ENCODE assay signal across 12 mouse cellular contexts in the genomic region with DNA sequence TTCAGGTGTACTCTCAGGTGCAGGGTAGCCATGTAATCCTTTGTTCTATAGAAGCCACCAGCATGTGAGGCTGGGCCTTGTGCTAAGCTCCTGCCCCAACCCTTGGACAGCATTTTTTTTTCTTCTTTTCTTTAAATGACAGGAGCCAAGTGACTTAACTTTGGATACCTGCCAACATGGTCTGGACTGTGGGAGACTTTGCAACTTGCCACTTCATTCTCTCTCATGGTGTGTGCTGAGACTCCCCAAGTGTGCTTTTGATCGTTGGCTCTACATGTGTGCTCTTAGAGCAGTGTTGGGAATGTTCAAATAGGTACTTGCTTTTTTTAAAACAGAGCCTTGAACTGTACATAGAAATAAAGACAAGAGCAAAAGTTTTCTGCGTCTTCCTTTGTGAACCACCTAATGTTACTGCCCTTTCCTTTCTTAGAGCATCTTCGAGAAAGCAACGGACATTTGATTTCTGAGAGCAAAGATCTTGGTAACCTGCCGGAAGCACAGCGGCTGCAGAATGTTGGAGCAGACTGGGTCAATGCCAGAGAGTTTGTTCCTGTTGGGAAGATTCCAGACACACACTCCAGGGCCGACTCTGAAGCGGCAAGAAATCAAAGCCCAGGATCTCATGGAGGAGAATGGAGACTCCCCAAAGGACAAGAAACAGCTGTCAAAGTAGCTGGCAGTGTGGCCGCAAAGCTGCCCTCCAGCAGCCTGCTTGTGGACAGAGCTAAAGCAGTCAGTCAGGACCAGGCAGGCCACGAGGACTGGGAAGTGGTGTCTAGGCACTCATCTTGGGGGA. TPM values are rescaled to one million over a fixed set of nuclear protein-coding genes. Genes with fewer than 3 reads are reported as not detected.
DNase-seq lines count a peak whose midpoint lies in the region; ATAC-seq and TF ChIP-seq lines count a peak whose summit lies in the region.
"Had no signal": no experiment of that assay in that cellular context is flagged by ENCODE, and none has a peak within 500 bp of the region (broad histone marks: within the 10 kb centered on the region; RNA-seq: fewer than 3 reads in every experiment).

No protein-coding gene starts in this region.

- peak overlapping the region; percentile 91 for H3K4me2 ChIP-seq in embryonic facial prominence, embryonic 14.5 days (ENCODE audit: low read depth, low read length)
- H3K4me2 ChIP-seq in heart, postnatal 0 days (ENCODE audit: low read depth, low read length): peak overlapping the region; percentile 82
- peak overlapping the region; percentile 83 for H3K4me2 ChIP-seq in liver, postnatal 0 days (ENCODE audit: low read depth, low read length)

- WGBS in embryonic facial prominence, embryonic 14.5 days: 64% methylated on average over 10 of the region's 10 CpGs
- 86% methylated on average over 10 of the region's 10 CpGs for WGBS in embryonic facial prominence, embryonic 10.5 days
- WGBS in heart, postnatal 0 days: 24% methylated on average over 10 of the region's 10 CpGs
- WGBS in liver, postnatal 0 days (ENCODE audit: insufficient replicate concordance): 62% methylated on average over 10 of the region's 10 CpGs

- H3K9me3 ChIP-seq in embryonic facial prominence, embryonic 14.5 days (ENCODE audit: control insufficient read depth, low read length): no peaks in the 10 kb centered on the region
- H3K9me3 ChIP-seq in embryonic facial prominence, embryonic 10.5 days: no peaks in the 10 kb centered on the region
- H3K9me3 ChIP-seq in heart, postnatal 0 days (replicated peaks; ENCODE audit: control insufficient read depth, low read length): no peaks in the 10 kb centered on the region
- H3K9me3 ChIP-seq in liver, postnatal 0 days (ENCODE audit: low read length): no peaks in the 10 kb centered on the region

- DNase-seq in embryonic facial prominence, embryonic 14.5 days (ENCODE audit: low spot score): peak; percentile 58
- no peak for DNase-seq in embryonic facial prominence, embryonic 10.5 days (ENCODE audit: low spot score)
- DNase-seq in adipocyte (ENCODE audit: low spot score): peak; percentile 28
- DNase-seq in heart, postnatal 0 days (ENCODE audit: low spot score): peak; percentile 32
- DNase-seq in liver, postnatal 0 days: no peak
- DNase-seq in yolk sac, embryonic 10.5 days (ENCODE audit: low spot score): no peak
- DNase-seq: spleen, adult 18-20 months had no signal

- H3K27me3 ChIP-seq in embryonic facial prominence, embryonic 14.5 days (replicated peaks; ENCODE audit: control insufficient read depth, insufficient read depth, low read length): no peaks in the 10 kb centered on the region
- peaks cover 28% of the 10 kb centered on the region for H3K27me3 ChIP-seq in embryonic facial prominence, embryonic 10.5 days (replicated peaks; ENCODE audit: low read depth, poor library complexity, severe bottlenecking)
- H3K27me3 ChIP-seq in heart, postnatal 0 days (ENCODE audit: control insufficient read depth, insufficient read depth, low read length): 0 out of 2 replicates have a peak, but pooled peaks cover 6% of the 10 kb centered on the region
- H3K27me3 ChIP-seq in liver, postnatal 0 days (ENCODE audit: insufficient read depth, low read length): 0 out of 2 replicates have a peak, but pooled peaks cover 2% of the 10 kb centered on the region

- H3K4me1 ChIP-seq in embryonic facial prominence, embryonic 14.5 days (ENCODE audit: control insufficient read depth, insufficient read depth, low read length): peaks cover 6% of the 10 kb centered on the region
- peaks cover 12% of the 10 kb centered on the region; the same call in 1 of the 2 replicates for H3K4me1 ChIP-seq in embryonic facial prominence, embryonic 10.5 days
- peaks cover 16% of the 10 kb centered on the region for H3K4me1 ChIP-seq in heart, postnatal 0 days (ENCODE audit: control insufficient read depth, insufficient read depth)
- peaks cover 11% of the 10 kb centered on the region for H3K4me1 ChIP-seq in liver, postnatal 0 days (ENCODE audit: insufficient read depth)

- H3K4me3 ChIP-seq in embryonic facial prominence, embryonic 14.5 days (ENCODE audit: low read depth, low read length): no peak overlapping the region
- no peak overlapping the region for H3K4me3 ChIP-seq in embryonic facial prominence, embryonic 10.5 days
- peak overlapping the region; percentile 78 for H3K4me3 ChIP-seq in heart, postnatal 0 days (ENCODE audit: low read depth, low read length)
- peak overlapping the region; percentile 56; the same call in 1 of the 2 replicates for H3K4me3 ChIP-seq in liver, postnatal 0 days (ENCODE audit: low read depth, low read length)

- no peaks in the 10 kb centered on the region for H3K36me3 ChIP-seq in embryonic facial prominence, embryonic 14.5 days (ENCODE audit: control insufficient read depth, insufficient read depth, low read length)
- no peaks in the 10 kb centered on the region for H3K36me3 ChIP-seq in embryonic facial prominence, embryonic 10.5 days (replicated peaks)
- peaks cover 14% of the 10 kb centered on the region for H3K36me3 ChIP-seq in heart, postnatal 0 days (replicated peaks; ENCODE audit: control insufficient read depth, insufficient read depth, low read length)
- no peaks in the 10 kb centered on the region for H3K36me3 ChIP-seq in liver, postnatal 0 days (replicated peaks; ENCODE audit: insufficient read depth, low read length)

- TF ChIP-seq EP300 in heart, postnatal 0 days (IDR thresholded peaks at IDR 0.05; ENCODE audit: low read depth): no peak
- no peak for TF ChIP-seq EP300 in liver, postnatal 0 days (IDR thresholded peaks at IDR 0.05; ENCODE audit: low read depth)

- H3K9ac ChIP-seq in embryonic facial prominence, embryonic 14.5 days (ENCODE audit: low read depth, low read length): no peak overlapping the region
- peak overlapping the region; percentile 83; the same call in 1 of the 2 replicates for H3K9ac ChIP-seq in heart, postnatal 0 days (replicated peaks; ENCODE audit: low read depth, low read length)
- peak overlapping the region; percentile 75 for H3K9ac ChIP-seq in liver, postnatal 0 days (replicated peaks)

- H3K27ac ChIP-seq in embryonic facial prominence, embryonic 14.5 days (replicated peaks; ENCODE audit: low read depth, low read length): no peak overlapping the region
- no peak overlapping the region for H3K27ac ChIP-seq in embryonic facial prominence, embryonic 10.5 days (replicated peaks)
- peak overlapping the region; percentile 90 for H3K27ac ChIP-seq in heart, postnatal 0 days (ENCODE audit: low read depth)
- H3K27ac ChIP-seq in liver, postnatal 0 days (ENCODE audit: low read depth): peak overlapping the region; percentile 63

- no peak for TF ChIP-seq CTCF in heart, postnatal 0 days (IDR thresholded peaks at IDR 0.05; ENCODE audit: low read depth)
- no peak for TF ChIP-seq CTCF in liver, postnatal 0 days (IDR thresholded peaks at IDR 0.05; ENCODE audit: low read depth)

- no peak for ATAC-seq in embryonic facial prominence, embryonic 14.5 days (ENCODE audit: low read depth)
- ATAC-seq in heart, postnatal 0 days (ENCODE audit: insufficient read depth, low read depth): no peak
- ATAC-seq in liver, postnatal 0 days: no peak
- no peak for ATAC-seq in activated CD4-positive, CD25-positive, alpha-beta regulatory T cell, adult 4 months
- ATAC-seq in CD4-positive, CD25-positive, alpha-beta regulatory T cell, adult 4 months: no peak
- ATAC-seq: forebrain, embryonic 16.5 days had no signal

RNA-seq across cellular contexts. Expression of a gene that starts 1.8 kb away (rescaled TPM):
- polyA plus RNA-seq in embryonic facial prominence, embryonic 14.5 days (2014; fragmentation: Nextera tagmentation; extraction: Ambion mirVana): 48.2 and 68.2 TPM in 2 replicates
- polyA plus RNA-seq in embryonic facial prominence, embryonic 10.5 days (2016; fragmentation: Nextera tagmentation; extraction: Ambion mirVana): 6.3 and 7.7 TPM in 2 replicates
- 80.3 and 83.8 TPM in 2 replicates for total RNA-seq in heart, postnatal 0 days (2014; rRNA removed; ENCODE audit: low replicate concordance)
- 100 and 143 TPM in 2 replicates for polyA plus RNA-seq in heart, postnatal 0 days (2015; fragmentation: Nextera tagmentation; extraction: Ambion mirVana)
- 41.1 and 45.7 TPM in 2 replicates for polyA plus RNA-seq in liver, postnatal 0 days (2015; fragmentation: Nextera tagmentation; extraction: Ambion mirVana)
- polyA plus RNA-seq in activated CD4-positive, CD25-positive, alpha-beta regulatory T cell, adult 4 months (2017; shearing (Covaris generic)): under 1 TPM; 0.16 to 0.40 TPM
- under 1 TPM in 1 of 2 experiments, not detected in 1; 0.27 TPM for polyA plus RNA-seq in CD4-positive, CD25-positive, alpha-beta regulatory T cell, adult 4 months (2017; shearing (Covaris generic))

RNA-seq across cellular contexts. Expression of a gene that starts 49.8 kb away (rescaled TPM):
- 0.71 and 2.3 TPM in 2 replicates for polyA plus RNA-seq in embryonic facial prominence, embryonic 14.5 days (2014; fragmentation: Nextera tagmentation; extraction: Ambion mirVana)
- polyA plus RNA-seq in embryonic facial prominence, embryonic 10.5 days (2016; fragmentation: Nextera tagmentation; extraction: Ambion mirVana): not detected in 2 replicates
- not detected in 2 replicates for total RNA-seq in heart, postnatal 0 days (2014; rRNA removed; ENCODE audit: low replicate concordance)
- polyA plus RNA-seq in heart, postnatal 0 days (2015; fragmentation: Nextera tagmentation; extraction: Ambion mirVana): 0.51 TPM in 1 of 2 replicates, not detected in the other
- polyA plus RNA-seq in liver, postnatal 0 days (2015; fragmentation: Nextera tagmentation; extraction: Ambion mirVana): 8.4 and 9.8 TPM in 2 replicates
- not detected for polyA plus RNA-seq in activated CD4-positive, CD25-positive, alpha-beta regulatory T cell, adult 4 months (2017; shearing (Covaris generic))
- not detected for polyA plus RNA-seq in CD4-positive, CD25-positive, alpha-beta regulatory T cell, adult 4 months (2017; shearing (Covaris generic))
- total RNA-seq: megakaryocyte-erythroid progenitor cell, adult 5-6 weeks had no signal
- polyA plus RNA-seq: C2C12 had no signal

Comparison
In these comparisons a context has a peak if more than half of its experiments do, and no peak if none do; other contexts are left out.
1. DNase-seq: peak in embryonic facial prominence, embryonic 14.5 days (single experiment), adipocyte (single experiment) and heart, postnatal 0 days (single experiment); none in embryonic facial prominence, embryonic 10.5 days (single experiment), liver, postnatal 0 days (single experiment) and yolk sac, embryonic 10.5 days (single experiment).
2. H3K27ac ChIP-seq: peak in heart, postnatal 0 days (single experiment) and liver, postnatal 0 days (single experiment); none in embryonic facial prominence, embryonic 14.5 days (single experiment) and embryonic facial prominence, embryonic 10.5 days (single experiment).
3. H3K4me3 ChIP-seq: peak in heart, postnatal 0 days (single experiment) and liver, postnatal 0 days (single experiment); none in embryonic facial prominence, embryonic 14.5 days (single experiment) and embryonic facial prominence, embryonic 10.5 days (single experiment).
4. Peak in every context shown above with its lines, with median percentiles within 50 percentile points of each other: H3K4me2 ChIP-seq.